Mouse (Mus musculus): Measurements from ENCODE around the gene Hspb7. TPM values are rescaled to one million over a fixed set of nuclear protein-coding genes. Genes with fewer than 3 reads are reported as not detected.

The Hspb7 gene
- polyA plus RNA-seq, 1 experiment from 2014 or later, result 8.0 TPM

GRCm38 (mm10) chr4:141411430-141411992 is 9.1 kb upstream of the Hspb7 start:
- Histone ChIP-seq H3K9me3 (ENCODE audit: control insufficient read depth) (no peaks in the 10 kb centered on the region), H3K27ac (ENCODE audit: low read depth, low read length) (no peak overlapping the region), H3K4me3 (ENCODE audit: low read depth, low read length) (no peak overlapping the region), H3K4me2 (replicated peaks; ENCODE audit: low read depth) (no peak overlapping the region), H3K36me3 (ENCODE audit: control insufficient read depth, insufficient read depth) (no peaks in the 10 kb centered on the region), H3K9ac (ENCODE audit: low read depth, low read length) (no peak overlapping the region), H3K27me3 (replicated peaks; ENCODE audit: control insufficient read depth, insufficient read depth, low read length) (no peaks in the 10 kb centered on the region), H3K4me1 (replicated peaks; ENCODE audit: control insufficient read depth, insufficient read depth, low read length) (no peaks in the 10 kb centered on the region)
- ATAC-seq, result no peak
- 23% methylated on average over 22 of the region's 22 CpGs for WGBS
- TF ChIP-seq CTCF (IDR thresholded peaks at IDR 0.05; ENCODE audit: low read depth), result peak; percentile 57

DNA sequence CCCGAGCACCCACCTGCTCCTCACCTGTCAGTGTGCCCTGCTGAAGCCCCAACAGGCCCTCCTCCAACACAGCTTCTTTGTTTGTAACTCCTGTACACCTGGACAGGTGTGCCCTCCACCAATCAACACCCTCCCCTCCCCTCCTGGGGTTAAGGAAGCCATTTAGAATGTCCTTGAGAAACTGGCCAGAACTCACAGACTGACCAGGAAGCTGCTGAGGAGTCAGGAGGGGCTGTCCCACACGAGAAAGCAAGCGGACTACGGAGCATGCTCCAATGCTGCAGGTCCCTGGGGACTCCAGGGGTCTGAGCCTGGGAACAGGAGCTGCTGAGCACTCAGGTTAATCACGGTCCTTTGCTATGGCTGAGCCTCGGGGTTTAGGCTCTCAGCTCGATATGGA is 4.7 kb upstream of the Hspb7 start, which contains the start of gene Clcnkb:
Gene Clcnkb (minus strand): TSS at position 91 of the 400 bp plus-strand sequence.
- no peak for ATAC-seq
- Histone ChIP-seq H3K9ac (ENCODE audit: low read depth, low read length) (no peak within 1 kb of the TSS), H3K27ac (ENCODE audit: low read depth, low read length) (no peak within 1 kb of the TSS), H3K9me3 (ENCODE audit: control insufficient read depth) (no peaks in the 10 kb centered on the region), H3K36me3 (ENCODE audit: control insufficient read depth, insufficient read depth) (no peaks in the 10 kb centered on the region), H3K27me3 (replicated peaks; ENCODE audit: control insufficient read depth, insufficient read depth, low read length) (no peaks in the 10 kb centered on the region), H3K4me3 (ENCODE audit: low read depth, low read length) (no peak within 1 kb of the TSS), H3K4me2 (replicated peaks; ENCODE audit: low read depth) (no peak within 1 kb of the TSS), H3K4me1 (replicated peaks; ENCODE audit: control insufficient read depth, insufficient read depth, low read length) (no peaks in the 10 kb centered on the region; the same call in 1 of the 2 replicates)
- no peak for TF ChIP-seq CTCF (IDR thresholded peaks at IDR 0.05; ENCODE audit: low read depth)
- 65% methylated on average over 7 of the region's 7 CpGs for WGBS

- no peaks in the 10 kb centered on the region for H3K27me3 ChIP-seq (replicated peaks; ENCODE audit: control insufficient read depth, insufficient read depth, low read length)
- H3K27ac ChIP-seq (ENCODE audit: low read depth, low read length), result no peak overlapping the region
- no peak overlapping the region for H3K9ac ChIP-seq (ENCODE audit: low read depth, low read length)
- 67% methylated on average over 27 of the region's 27 CpGs for WGBS
- no peak overlapping the region for H3K4me2 ChIP-seq (replicated peaks; ENCODE audit: low read depth)
- H3K4me3 ChIP-seq (ENCODE audit: low read depth, low read length), result no peak overlapping the region
- TF ChIP-seq CTCF (IDR thresholded peaks at IDR 0.05; ENCODE audit: low read depth), result no peak
- no peak for ATAC-seq
- no peaks in the 10 kb centered on the region for H3K9me3 ChIP-seq (ENCODE audit: control insufficient read depth)
- H3K4me1 ChIP-seq (replicated peaks; ENCODE audit: control insufficient read depth, insufficient read depth, low read length), result peaks cover 5% of the 10 kb centered on the region; the same call in 1 of the 2 replicates
- H3K36me3 ChIP-seq (ENCODE audit: control insufficient read depth, insufficient read depth), result no peaks in the 10 kb centered on the region
Measured at GRCm38 (mm10) chr4:141419398-141420191, 984 bp upstream of the Hspb7 start.

DNA sequence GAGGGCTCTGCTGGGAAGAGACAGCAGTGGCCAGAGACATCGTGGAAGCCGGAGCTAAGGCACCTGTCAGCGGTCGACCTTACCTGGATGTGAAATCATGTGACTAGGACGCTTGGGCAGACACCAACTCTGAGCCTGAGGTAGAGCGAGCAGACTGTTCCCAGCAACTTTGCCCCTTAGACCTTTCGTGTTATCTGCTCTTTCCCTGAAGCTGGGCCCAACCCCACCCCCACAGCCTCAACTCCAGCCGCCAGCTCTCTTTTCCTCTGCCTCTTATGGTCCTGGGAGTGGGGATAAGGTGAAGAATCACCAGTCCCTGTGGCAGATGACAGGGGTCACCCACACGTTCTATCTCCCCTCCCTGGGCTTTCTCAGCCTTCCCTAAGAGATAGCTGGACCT is 307 bp downstream of the Hspb7 start:
- no peak overlapping the region for H3K4me3 ChIP-seq (ENCODE audit: low read depth, low read length)
- 22% methylated on average over 9 of the region's 9 CpGs for WGBS
- 0 out of 2 replicates have a peak overlapping the region, but pooled peaks have one; percentile 28 for H3K27ac ChIP-seq (ENCODE audit: low read depth, low read length)
- H3K9me3 ChIP-seq (ENCODE audit: control insufficient read depth), result no peaks in the 10 kb centered on the region
- H3K4me2 ChIP-seq (replicated peaks; ENCODE audit: low read depth), result peak overlapping the region; percentile 38; the same call in 1 of the 2 replicates
- H3K9ac ChIP-seq (ENCODE audit: low read depth, low read length), result peak overlapping the region; percentile 31; the same call in 1 of the 2 replicates
- H3K36me3 ChIP-seq (ENCODE audit: control insufficient read depth, insufficient read depth), result no peaks in the 10 kb centered on the region
- H3K27me3 ChIP-seq (replicated peaks; ENCODE audit: control insufficient read depth, insufficient read depth, low read length), result no peaks in the 10 kb centered on the region
- peak; percentile 71 for ATAC-seq
- H3K4me1 ChIP-seq (replicated peaks; ENCODE audit: control insufficient read depth, insufficient read depth, low read length), result peaks cover 11% of the 10 kb centered on the region; the same call in 1 of the 2 replicates
- no peak for TF ChIP-seq CTCF (IDR thresholded peaks at IDR 0.05; ENCODE audit: low read depth)

- Histone ChIP-seq H3K27me3 (replicated peaks; ENCODE audit: control insufficient read depth, insufficient read depth, low read length) (no peaks in the 10 kb centered on the region), H3K27ac (ENCODE audit: low read depth, low read length) (peak overlapping the region; percentile 28; the same call in 1 of the 2 replicates), H3K4me2 (replicated peaks; ENCODE audit: low read depth) (peak overlapping the region; percentile 38), H3K4me3 (ENCODE audit: low read depth, low read length) (peak overlapping the region; percentile 17; the same call in 1 of the 2 replicates), H3K4me1 (replicated peaks; ENCODE audit: control insufficient read depth, insufficient read depth, low read length) (peaks cover 13% of the 10 kb centered on the region; the same call in 1 of the 2 replicates), H3K9me3 (ENCODE audit: control insufficient read depth) (no peaks in the 10 kb centered on the region), H3K36me3 (ENCODE audit: control insufficient read depth, insufficient read depth) (no peaks in the 10 kb centered on the region), H3K9ac (ENCODE audit: low read depth, low read length) (peak overlapping the region; percentile 31; the same call in 1 of the 2 replicates)
- 53% methylated on average over 14 of the region's 14 CpGs for WGBS
- ATAC-seq, result peak; percentile 49
- peak; percentile 32 for TF ChIP-seq CTCF (IDR thresholded peaks at IDR 0.05; ENCODE audit: low read depth)
Measured at GRCm38 (mm10) chr4:141421423-141421822, 844 bp downstream of the Hspb7 start.

- Histone ChIP-seq H3K9ac (ENCODE audit: low read depth, low read length) (no peak overlapping the region), H3K9me3 (ENCODE audit: control insufficient read depth) (no peaks in the 10 kb centered on the region), H3K27me3 (replicated peaks; ENCODE audit: control insufficient read depth, insufficient read depth, low read length) (no peaks in the 10 kb centered on the region), H3K27ac (ENCODE audit: low read depth, low read length) (no peak overlapping the region), H3K4me1 (replicated peaks; ENCODE audit: control insufficient read depth, insufficient read depth, low read length) (peaks cover 13% of the 10 kb centered on the region; the same call in 1 of the 2 replicates), H3K36me3 (ENCODE audit: control insufficient read depth, insufficient read depth) (no peaks in the 10 kb centered on the region), H3K4me3 (ENCODE audit: low read depth, low read length) (no peak overlapping the region), H3K4me2 (replicated peaks; ENCODE audit: low read depth) (0 out of 2 replicates have a peak overlapping the region, but pooled peaks have one; percentile 38)
- ATAC-seq, result no peak
- 85% methylated on average over 5 of the region's 5 CpGs for WGBS
- TF ChIP-seq CTCF (IDR thresholded peaks at IDR 0.05; ENCODE audit: low read depth), result no peak
Measured at GRCm38 (mm10) chr4:141422841-141423240, 2.3 kb downstream of the Hspb7 start.

All from intestine, postnatal 0 days (tissue).